Mouse (Mus musculus) hindbrain, embryonic 11.5 days (tissue): ENCODE measurements around the gene Inpp4a. TPM values are rescaled to one million over a fixed set of nuclear protein-coding genes. Genes with fewer than 3 reads are reported as not detected.

Experiments
- ATAC-seq: fragments of 200-750 bp; cut with Nextera tagmentation; 2 replicates; pipeline ENCODE4 v1.8.0; 2017; ENCODE audit warnings: mild to moderate bottlenecking, moderate TSS enrichment, moderate library complexity; ENCODE audit not compliant: low FRiP score
- DNase-seq: peaks from one replicate; pipeline ENCODE4 v3.0.0-alpha.2; 2015; ENCODE audit warnings: low spot score
- H3K27ac ChIP-seq: fragments of 300-500 bp; sonication (generic); 2 replicates; pipeline ENCODE4 v1.5.1; 2014; ENCODE audit warnings: mild to moderate bottlenecking, low read depth, low read length
- H3K27me3 ChIP-seq: fragments of 300-500 bp; sonication (generic); 2 replicates; pipeline ENCODE4 v1.6.1; 2014; ENCODE audit warnings: mild to moderate bottlenecking, low read length, moderate library complexity, mixed read lengths; ENCODE audit not compliant: control insufficient read depth, insufficient read depth
- H3K36me3 ChIP-seq: fragments of 300-500 bp; sonication (generic); 2 replicates; pipeline ENCODE4 v1.6.1; 2014; ENCODE audit warnings: mild to moderate bottlenecking, low read length, moderate library complexity, mixed read lengths; ENCODE audit not compliant: control insufficient read depth, insufficient read depth
- H3K4me1 ChIP-seq: fragments of 300-500 bp; sonication (generic); replicated peaks from 2 replicates; pipeline ENCODE4 v1.6.1; 2014; ENCODE audit warnings: low read length, mixed read lengths; ENCODE audit not compliant: control insufficient read depth, insufficient read depth
- H3K4me2 ChIP-seq: fragments of 300-500 bp; sonication (generic); replicated peaks from 2 replicates; pipeline ENCODE4 v1.6.1; 2014; ENCODE audit warnings: mild to moderate bottlenecking, low read depth, low read length
- H3K4me3 ChIP-seq: fragments of 300-500 bp; sonication (generic); 2 replicates; pipeline ENCODE4 v1.5.1; 2014; ENCODE audit warnings: low read depth, low read length
- H3K9ac ChIP-seq: fragments of 300-500 bp; sonication (generic); 2 replicates; pipeline ENCODE4 v1.6.1; 2014; ENCODE audit warnings: low read depth, low read length
- H3K9me3 ChIP-seq: fragments of 300-500 bp; sonication (generic); 2 replicates; pipeline ENCODE4 v1.6.1; 2016; ENCODE audit warnings: low read length; ENCODE audit not compliant: control insufficient read depth
- WGBS: fragments of 180-500 bp; shearing (Covaris S2); extraction: QIAGEN DNeasy Blood & Tissue Kit; methylation state at CpG from one replicate; pipeline ENCODE4 v1.1.7; 2014; 5-methylcytosine and 5-hydroxymethylcytosine counted together
- polyA plus RNA-seq: library from polyadenylated mRNA; unstranded; fragments of >200 nt; fragmentation: Nextera tagmentation; extraction: Ambion mirVana; gene quantifications from 2 replicates; pipeline ENCODE4 v1.2.1, GENCODE M21; 2014

Gene Inpp4a
- polyA plus RNA-seq: 22.2 and 27.2 TPM in 2 replicates

GRCm38 (mm10) chr1:37299540-37300491 lies at the start of gene Inpp4a:
Gene Inpp4a (plus strand): TSS chr1:37299865.
- DNase-seq (peak; percentile 95), ATAC-seq (peak; percentile 93)
- no peaks in the 10 kb centered on the region for H3K9me3 ChIP-seq
- no peaks in the 10 kb centered on the region for H3K27me3 ChIP-seq
- peak within 1 kb of the TSS; percentile 95 for H3K4me3 ChIP-seq
- no peak within 1 kb of the TSS for H3K27ac ChIP-seq
- H3K9ac ChIP-seq: peak within 1 kb of the TSS; percentile 81
- peaks cover 2% of the 10 kb centered on the region; the same call in 1 of the 2 replicates for H3K4me1 ChIP-seq
- H3K4me2 ChIP-seq: peak within 1 kb of the TSS; percentile 77
- 2% methylated on average over 74 of the region's 77 CpGs for WGBS
- H3K36me3 ChIP-seq: no peaks in the 10 kb centered on the region

DNA sequence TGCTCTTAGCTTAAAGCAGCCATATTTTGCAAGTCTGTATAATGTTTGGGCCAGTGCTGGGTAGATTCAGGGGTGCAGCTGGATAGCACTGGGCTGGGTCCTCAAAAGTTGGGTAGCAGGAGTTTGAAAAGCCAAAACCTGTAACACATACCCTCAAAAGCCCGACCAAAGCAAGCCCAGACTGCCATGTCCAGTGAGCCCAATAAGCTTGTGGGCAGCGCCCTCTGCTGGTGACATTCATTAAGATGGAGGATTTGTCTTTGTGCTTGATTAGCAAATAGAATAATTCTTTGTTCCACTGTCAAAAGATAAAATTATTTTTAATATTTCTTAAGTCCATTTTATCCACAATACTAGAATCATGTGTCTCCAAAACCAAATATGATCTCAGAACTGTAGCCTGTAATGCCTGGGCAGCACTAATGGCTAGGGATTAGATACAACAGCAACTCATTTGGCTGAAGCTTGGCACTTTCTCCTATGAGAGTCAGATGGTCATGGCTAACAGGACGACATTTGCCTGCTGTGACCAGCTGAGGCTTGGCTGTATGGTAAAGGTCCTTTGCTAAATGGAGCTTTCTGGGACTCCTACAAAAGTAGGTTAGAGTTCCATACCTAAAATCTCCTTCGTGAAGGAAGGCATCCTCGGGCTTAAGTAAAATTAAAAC lies 48.9 kb upstream of the Inpp4a start:
- no peaks in the 10 kb centered on the region for H3K27me3 ChIP-seq
- no peaks in the 10 kb centered on the region for H3K4me1 ChIP-seq
- H3K36me3 ChIP-seq: no peaks in the 10 kb centered on the region
- no peak overlapping the region for H3K4me2 ChIP-seq
- no peaks in the 10 kb centered on the region for H3K9me3 ChIP-seq
- no peak overlapping the region for H3K27ac ChIP-seq
- peak; percentile 91 for DNase-seq
- H3K9ac ChIP-seq: no peak overlapping the region
- no peak for ATAC-seq
- 45% methylated on average over 5 of the region's 5 CpGs for WGBS
- H3K4me3 ChIP-seq: no peak overlapping the region

GRCm38 (mm10) chr1:37258443-37258842 lies 41.2 kb upstream of the Inpp4a start:
- Histone ChIP-seq H3K4me3 (no peak overlapping the region), H3K9me3 (no peaks in the 10 kb centered on the region), H3K9ac (no peak overlapping the region), H3K27ac (no peak overlapping the region), H3K27me3 (no peaks in the 10 kb centered on the region), H3K4me2 (no peak overlapping the region), H3K36me3 (no peaks in the 10 kb centered on the region), H3K4me1 (no peaks in the 10 kb centered on the region)
- ATAC-seq (no peak), DNase-seq (no peak)
- 95% methylated on average over 2 of the region's 2 CpGs for WGBS

DNA sequence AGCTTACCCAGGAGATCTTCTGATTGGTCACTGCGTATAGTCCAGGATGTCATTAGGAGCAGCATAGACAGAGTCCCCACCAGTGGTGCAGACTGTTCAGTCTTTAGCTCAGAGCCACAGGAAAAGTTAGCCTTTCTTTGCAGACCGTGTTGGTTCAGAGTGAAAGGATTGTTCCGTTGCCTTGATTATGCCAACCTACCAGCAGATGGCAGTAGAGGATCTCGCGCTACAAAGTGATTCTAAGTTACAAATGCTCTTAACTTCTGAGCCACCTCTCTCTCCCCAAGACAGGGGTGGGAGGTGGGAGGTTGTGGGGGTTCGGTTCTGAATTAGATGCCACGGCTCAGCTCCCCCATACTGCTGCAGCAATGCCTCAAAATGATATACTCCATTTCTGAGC lies 27.2 kb upstream of the Inpp4a start:
- no peaks in the 10 kb centered on the region; the same call in 1 of the 2 replicates for H3K9me3 ChIP-seq
- no peak overlapping the region for H3K27ac ChIP-seq
- no peak overlapping the region for H3K4me2 ChIP-seq
- H3K4me1 ChIP-seq: no peaks in the 10 kb centered on the region
- 8% methylated on average over 7 of the region's 7 CpGs for WGBS
- ATAC-seq: no peak
- H3K27me3 ChIP-seq: no peaks in the 10 kb centered on the region
- peak; percentile 81 for DNase-seq
- H3K4me3 ChIP-seq: no peak overlapping the region
- no peak overlapping the region for H3K9ac ChIP-seq
- H3K36me3 ChIP-seq: no peaks in the 10 kb centered on the region

DNA sequence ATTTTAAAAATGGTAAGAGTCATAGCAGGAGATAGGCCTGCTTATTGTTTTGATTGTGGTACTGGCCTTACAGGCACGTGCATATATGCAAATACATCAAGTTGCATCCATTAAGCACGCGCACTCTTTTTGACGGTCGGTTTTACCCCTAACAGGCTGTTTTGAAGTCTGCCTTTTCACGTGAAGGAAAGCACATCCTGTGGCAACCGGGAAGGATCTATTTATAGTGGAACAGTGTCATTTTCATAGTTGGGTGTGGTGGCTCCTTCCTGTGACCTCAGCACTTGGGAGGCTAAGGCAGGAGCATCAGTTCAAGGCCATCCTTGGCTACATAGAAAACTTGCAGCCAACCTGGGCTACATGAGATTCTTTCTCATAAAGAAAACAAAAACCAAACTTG lies 13.1 kb upstream of the Inpp4a start:
- H3K27me3 ChIP-seq: no peaks in the 10 kb centered on the region
- no peak for DNase-seq
- H3K9me3 ChIP-seq: no peaks in the 10 kb centered on the region
- 82% methylated on average over 7 of the region's 7 CpGs for WGBS
- no peak overlapping the region for H3K27ac ChIP-seq
- no peak for ATAC-seq
- no peaks in the 10 kb centered on the region for H3K36me3 ChIP-seq
- H3K4me1 ChIP-seq: no peaks in the 10 kb centered on the region
- no peak overlapping the region for H3K9ac ChIP-seq
- H3K4me3 ChIP-seq: no peak overlapping the region
- H3K4me2 ChIP-seq: no peak overlapping the region

GRCm38 (mm10) chr1:37287748-37288147 lies 11.9 kb upstream of the Inpp4a start:
- no peaks in the 10 kb centered on the region for H3K36me3 ChIP-seq
- DNase-seq (no peak), ATAC-seq (no peak)
- H3K4me2 ChIP-seq: no peak overlapping the region
- H3K27ac ChIP-seq: no peak overlapping the region
- H3K4me1 ChIP-seq: no peaks in the 10 kb centered on the region
- H3K4me3 ChIP-seq: no peak overlapping the region
- H3K27me3 ChIP-seq: no peaks in the 10 kb centered on the region
- H3K9me3 ChIP-seq: no peaks in the 10 kb centered on the region
- no peak overlapping the region for H3K9ac ChIP-seq
- WGBS: 82% methylated on average over 1 of the region's 1 CpGs

GRCm38 (mm10) chr1:37288181-37288935 lies 11.3 kb upstream of the Inpp4a start:
- no peak overlapping the region for H3K9ac ChIP-seq
- H3K4me3 ChIP-seq: no peak overlapping the region
- H3K36me3 ChIP-seq: no peaks in the 10 kb centered on the region
- H3K4me2 ChIP-seq: no peak overlapping the region
- no peaks in the 10 kb centered on the region for H3K9me3 ChIP-seq
- ATAC-seq (no peak), DNase-seq (peak; percentile 26)
- 72% methylated on average over 10 of the region's 11 CpGs for WGBS
- H3K27me3 ChIP-seq: no peaks in the 10 kb centered on the region
- H3K4me1 ChIP-seq: no peaks in the 10 kb centered on the region
- H3K27ac ChIP-seq: no peak overlapping the region

GRCm38 (mm10) chr1:37288941-37289340 lies 10.7 kb upstream of the Inpp4a start:
- Histone ChIP-seq H3K36me3 (no peaks in the 10 kb centered on the region), H3K9ac (no peak overlapping the region), H3K27me3 (no peaks in the 10 kb centered on the region), H3K4me3 (no peak overlapping the region), H3K9me3 (no peaks in the 10 kb centered on the region), H3K4me1 (no peaks in the 10 kb centered on the region), H3K27ac (no peak overlapping the region), H3K4me2 (no peak overlapping the region)
- DNase-seq: no peak
- ATAC-seq: no peak
- WGBS: 88% methylated on average over 7 of the region's 7 CpGs
